Mouse (Mus musculus) kidney, postnatal 25 days (tissue): ENCODE results near the gene Cdiptos.
A peak's percentile ranks its signal among the peaks of the same experiment; 100 is the strongest.

Source experiments
- DNase-seq, 2 experiments: peaks; one replicate each; pipeline ENCODE4 v3.0.0; 2021; ENCODE audit warnings: mixed read lengths in 2 of 2

Cdiptos gene

DNA sequence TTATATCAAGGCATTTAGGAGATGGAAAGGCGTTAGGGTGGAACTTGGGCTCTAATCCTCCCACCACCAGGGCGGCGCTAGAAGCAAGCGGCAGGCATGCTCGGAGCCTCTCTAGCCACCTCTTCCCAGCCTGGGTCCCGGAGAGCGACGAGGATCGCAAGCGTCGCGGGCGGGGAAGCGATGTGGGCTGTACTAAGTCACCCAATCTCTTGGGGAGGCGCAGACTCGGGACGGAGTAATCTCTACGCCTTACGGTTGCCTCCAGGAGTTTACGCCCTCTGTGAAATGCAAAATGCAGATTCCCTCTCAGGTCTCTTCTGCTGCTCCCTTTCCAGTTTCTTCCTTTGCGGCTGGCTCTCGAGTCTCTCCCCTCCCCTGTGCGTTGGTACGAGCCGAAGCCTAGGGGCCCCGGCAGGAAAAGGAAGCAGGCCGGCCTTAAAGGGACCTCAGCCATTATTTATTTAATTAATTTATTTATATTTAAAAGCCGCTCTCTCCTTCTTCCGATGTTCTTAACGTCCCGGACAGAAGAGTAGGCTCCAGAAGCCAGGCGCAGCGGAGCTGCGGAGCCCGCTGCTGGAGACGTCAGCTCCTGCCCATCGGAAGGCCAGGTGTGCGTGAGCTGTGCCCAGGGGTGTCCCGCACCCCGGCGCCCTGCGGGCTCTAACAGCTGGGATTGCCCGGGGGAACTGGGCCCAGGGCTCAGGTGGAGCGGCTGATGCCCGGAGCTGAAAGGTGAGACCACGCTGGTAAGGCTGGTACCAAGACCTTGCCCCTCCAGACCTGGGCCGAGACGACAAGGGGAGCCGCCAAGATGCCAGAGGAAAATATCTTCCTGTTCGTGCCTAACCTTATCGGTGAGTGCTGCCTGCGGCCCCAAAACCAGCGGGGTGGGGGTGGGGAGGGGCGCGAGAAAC, at the start of gene Cdiptos:
Gene Cdiptos, minus strand, starts transcription at position 149 of the 917 bp plus-strand sequence.
- peak; percentile 97 to 99 for DNase-seq

DNA sequence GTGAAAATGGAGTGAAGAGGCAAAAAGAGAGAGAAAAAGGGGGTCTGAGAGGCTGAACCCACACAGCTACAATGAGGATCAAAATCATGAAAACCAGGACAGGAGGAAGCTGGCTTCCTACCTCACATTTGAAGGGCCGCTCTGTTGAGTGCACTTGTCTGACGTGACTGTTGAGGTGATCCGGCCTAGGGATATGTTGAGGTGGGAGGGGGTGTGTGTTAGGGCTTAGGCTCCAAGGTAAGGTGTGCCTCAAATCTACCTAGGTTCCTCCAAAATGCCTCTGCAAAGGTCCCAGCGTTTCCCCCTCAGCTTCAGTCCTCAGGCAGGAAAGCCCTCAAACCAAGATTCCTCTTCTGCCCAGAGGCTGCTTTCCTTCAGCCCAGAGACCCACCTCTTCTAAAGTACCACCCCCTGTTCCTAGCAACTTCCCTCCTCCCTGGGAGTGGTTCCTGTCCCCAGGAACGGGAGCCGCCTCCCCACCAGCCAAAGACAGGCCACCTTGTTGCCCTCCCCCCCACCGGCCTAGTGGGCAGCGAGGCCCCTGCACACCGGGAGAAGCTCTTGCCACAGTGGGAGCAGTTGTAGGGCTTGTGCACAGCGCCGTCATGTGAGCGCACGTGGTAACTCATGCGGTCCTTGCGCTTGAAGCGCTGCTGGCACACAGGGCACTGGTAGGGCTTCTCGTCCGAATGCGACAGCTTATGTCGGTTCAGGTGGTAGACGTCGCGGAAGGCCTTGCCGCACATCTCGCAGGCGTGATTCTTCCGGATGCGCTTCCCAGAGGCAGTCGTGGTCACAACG, 49.1 kb upstream of the Cdiptos start:
- peak; percentile 86 to 94 for DNase-seq

DNA sequence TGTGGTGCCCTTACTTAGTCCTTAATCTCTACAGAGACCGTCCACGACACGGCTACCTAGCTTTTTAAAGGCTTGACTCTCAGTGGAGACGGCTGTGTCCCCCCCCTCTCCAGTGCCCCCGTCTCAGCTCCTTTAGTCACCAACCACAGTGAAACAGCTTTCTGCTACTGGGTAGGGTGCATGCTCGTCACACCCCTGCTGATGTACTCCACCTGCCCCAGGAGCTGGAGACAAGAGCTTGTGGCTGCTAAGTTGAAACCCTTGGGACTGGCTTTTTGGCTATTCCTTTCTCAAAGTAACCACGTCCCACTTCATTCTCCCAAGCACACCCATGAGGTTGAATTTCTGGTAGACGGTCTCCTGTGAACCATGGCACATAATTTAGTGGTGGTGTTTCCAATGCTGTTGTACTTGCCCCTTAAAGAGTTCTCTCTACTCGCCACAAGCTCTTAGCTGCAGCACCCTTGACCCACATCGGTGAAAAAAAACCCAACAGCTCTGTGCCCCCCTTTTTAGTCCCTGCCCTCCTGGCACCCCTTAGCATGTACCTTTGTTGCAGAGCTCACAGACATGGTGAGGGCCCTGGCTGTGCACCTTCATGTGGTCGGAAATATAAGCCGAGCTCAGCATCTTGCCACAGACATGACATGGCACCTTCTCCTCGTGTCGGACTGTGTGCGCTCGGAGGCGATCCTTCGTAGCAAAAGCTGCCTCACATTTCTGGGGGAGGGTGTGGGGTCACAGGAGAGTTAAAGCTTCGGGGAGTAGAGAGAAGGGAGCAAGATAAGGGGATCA, 48.2 kb upstream of the Cdiptos start:
- peak in 1 of 2 experiments; percentile 40 for DNase-seq

DNA sequence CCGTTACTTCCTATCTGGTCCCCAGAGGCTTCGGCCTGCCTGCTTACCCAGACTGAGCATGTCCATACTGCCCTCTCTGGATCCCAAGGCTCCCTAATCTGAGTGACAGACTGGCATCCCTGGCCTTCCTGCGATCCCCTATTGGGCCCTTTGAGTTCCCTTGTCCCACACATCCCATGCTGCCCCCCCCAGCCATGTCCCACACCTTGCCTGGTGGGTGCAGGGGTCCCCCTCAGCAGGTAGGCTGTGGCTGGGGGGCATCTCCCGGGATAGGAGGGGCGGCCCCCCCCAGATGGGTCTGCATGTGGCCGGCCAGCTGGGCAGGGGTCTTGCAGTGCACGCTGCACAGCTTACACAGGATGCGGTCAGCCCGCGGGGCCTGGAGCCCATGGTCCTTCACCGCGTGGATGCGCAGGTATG, 47.4 kb upstream of the Cdiptos start:
- DNase-seq, result peak in 1 of 2 experiments; percentile 49

DNA sequence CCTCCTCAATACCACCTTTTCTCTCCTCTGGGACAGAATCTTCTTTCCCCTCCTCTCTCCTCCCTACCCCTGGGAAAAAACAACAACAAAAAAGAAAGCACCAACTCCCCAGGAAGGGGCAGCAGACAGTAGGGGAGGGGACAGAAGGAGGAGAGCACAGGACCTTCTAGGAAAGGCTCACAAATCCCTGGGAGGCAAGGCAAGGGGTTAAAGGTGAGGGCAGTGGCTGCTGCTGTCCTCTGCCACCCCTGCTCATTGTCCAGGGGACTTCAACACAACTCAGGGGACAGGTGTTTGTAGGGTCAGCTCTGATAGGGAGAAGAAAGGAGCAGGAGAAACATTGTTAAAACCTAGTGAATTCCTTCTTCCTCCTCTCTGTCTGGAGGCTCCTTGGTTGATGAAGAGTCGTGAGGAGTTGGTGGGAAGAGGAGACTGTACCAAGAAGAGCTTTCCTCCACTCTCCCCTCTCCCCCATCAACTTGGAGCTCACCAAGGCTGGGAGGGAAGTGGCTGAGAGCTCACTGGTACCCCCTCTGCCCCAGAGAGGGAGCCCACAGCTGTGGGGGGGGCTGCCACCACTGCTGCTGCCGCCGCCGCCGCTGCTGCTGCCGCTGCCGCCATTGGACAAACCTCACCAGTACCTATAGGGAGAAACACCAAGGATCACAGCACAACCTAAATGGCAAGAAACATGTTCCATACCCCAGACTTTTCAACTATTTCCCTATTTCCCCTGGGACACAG, 46.8 kb upstream of the Cdiptos start:
- peak in 1 of 2 experiments; percentile 38 for DNase-seq

DNA sequence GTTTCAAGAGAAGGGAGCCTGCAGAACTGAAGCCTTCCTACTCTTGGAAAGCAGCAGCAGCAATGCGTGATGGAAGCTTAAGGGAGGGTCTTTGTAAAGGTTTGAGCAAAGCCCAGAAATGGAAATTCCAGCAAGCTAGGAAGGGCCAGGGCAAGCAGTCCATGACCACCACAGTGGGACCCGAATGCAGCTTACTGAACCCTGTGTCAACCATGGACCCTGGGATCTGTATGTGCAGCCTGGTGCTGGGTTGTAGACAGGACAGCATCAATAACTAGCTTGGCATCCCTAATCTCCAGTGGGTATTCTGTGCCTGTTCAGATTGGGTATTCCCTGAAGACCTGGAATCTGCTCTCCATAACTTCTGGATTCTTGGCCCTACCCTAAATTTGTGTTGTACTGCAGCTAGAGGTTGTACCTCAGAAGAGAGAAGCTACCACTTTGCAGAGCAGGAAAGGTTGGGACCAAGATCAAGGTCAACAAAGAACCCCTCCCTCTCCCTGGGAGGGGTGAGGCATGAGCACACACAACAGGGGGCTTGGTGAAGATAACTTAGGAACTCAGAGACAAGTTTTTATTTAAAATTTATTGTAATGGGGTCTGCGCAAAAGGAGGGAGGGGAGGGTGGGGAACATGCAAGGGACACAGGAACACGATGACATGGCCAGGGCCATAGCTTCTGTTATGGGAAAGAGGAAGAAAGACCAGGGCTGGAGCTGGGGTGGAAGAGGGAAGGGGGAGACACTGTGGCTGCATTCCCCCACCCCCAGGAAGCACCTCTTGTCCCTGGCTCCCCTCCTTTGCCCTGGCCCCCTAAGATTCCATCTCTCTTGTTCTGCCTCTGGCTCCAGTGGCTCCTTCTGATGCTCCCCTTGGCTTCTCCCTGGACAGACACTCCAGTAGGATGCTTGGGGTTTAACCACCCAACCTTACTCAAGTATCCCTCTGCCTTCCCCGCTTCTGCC, 45.9 kb upstream of the Cdiptos start:
- peak in 1 of 2 experiments; percentile 15 for DNase-seq

DNA sequence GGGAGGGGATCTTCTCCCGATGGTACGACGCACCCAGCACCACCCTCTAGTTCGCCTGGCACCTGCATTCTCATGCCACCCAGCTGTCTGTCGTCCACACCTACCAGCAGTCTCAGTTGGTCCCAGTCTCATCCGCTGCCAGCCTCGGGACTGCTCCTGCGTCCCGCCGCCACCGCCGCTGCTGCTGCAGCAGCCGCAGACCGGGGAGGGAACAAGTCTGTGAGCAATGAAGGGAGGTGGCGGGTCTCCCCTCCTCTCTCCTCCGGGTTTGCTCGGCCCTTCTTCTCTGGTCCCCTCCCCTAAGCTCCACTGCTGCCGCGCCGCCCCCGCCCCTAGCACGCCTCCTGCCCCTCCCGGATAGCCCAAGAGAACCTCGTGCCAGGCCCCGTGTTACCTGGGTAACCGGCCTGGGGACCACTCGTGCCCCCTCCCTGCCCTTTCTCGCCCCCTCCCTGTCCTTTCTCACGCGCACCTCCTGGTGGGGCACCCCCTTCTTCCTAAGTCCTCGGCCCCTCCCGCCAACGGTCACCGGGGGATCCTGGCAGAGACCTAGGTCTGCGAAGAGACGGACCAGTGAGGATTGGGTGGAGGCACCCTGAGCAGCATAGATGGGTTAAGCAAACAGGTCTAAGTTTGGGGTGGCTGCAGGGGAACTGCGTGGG, 45.1 kb upstream of the Cdiptos start, which contains the start of the genes Gm42742 and Prrt2:
Gene Gm42742, minus strand, starts transcription at position 197 of the 662 bp plus-strand sequence.
Gene Prrt2, minus strand, starts transcription at position 311 of the 662 bp plus-strand sequence.
- DNase-seq, result peak; percentile 32 to 70

DNA sequence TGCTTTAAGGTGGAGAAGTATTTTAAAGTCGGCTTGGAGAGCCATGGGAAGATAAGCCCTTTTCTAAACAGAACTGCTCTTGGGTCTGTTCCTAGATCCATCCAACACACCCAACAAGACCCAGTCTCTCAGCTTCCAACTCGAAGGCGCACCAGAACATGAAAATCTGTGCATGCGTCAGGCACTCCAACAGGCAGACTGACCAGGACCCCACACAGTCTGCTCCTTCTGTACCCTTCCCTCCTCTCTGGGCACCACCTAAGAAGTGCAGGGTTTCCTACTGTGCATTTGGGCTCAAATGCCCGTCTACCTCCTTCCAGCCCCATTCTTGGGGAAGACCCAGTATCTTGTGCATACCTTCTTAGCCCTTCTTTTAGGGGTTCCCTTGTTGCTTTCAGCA, 44.6 kb upstream of the Cdiptos start:
- no peak for DNase-seq

DNA sequence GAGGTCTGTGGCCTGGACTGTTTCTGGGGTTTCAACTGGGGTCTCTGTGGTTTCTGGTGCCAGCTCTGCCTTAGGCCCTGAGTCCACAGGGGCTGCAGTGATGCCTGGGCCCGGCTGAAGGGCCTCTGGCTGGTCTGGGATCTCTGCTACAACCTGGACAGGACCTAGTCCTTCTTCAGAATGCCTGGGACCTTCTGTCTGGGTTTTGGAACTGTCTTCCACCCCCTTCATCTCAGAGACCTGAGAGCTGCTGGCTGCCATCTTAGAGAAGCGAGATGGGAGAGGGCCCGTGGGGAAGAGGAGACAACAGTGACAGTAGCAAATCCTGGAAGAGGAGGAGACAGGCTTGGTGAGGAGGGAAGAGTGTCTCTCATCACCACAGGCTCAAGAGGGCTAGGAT, 44.1 kb upstream of the Cdiptos start:
- DNase-seq, result no peak

DNA sequence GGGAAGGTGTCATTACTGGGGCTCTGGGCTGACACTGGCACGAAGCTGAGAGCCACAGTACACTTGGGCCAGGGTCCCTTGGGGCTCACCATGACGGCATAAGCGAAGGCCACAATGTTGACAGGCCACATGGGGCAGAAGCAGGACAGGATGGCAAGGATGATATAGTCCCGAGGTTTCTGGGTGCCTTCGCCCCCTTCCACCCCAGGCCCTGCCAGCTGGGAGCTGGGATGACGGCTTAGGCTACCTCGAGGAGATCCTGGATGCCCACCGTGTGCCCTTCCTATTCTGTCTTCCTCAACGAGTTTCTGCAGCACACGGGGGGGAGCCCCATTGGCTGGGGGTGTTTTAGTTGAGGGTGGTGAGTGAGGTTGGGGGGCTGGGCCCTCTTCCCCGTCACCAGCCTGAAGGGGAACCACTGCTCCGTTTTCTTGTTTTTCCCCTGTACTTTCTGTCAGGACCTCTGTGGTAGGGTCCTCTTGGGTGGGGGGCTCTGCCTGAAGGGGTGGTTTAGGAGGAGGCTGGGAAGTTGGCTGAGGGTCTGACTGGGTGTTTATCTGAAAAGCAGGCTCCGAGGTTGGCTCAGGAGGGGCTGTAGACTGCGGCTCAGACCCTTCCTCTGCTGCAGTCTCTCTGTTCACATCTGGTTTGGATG, 43.5 kb upstream of the Cdiptos start:
- no peak for DNase-seq

DNA sequence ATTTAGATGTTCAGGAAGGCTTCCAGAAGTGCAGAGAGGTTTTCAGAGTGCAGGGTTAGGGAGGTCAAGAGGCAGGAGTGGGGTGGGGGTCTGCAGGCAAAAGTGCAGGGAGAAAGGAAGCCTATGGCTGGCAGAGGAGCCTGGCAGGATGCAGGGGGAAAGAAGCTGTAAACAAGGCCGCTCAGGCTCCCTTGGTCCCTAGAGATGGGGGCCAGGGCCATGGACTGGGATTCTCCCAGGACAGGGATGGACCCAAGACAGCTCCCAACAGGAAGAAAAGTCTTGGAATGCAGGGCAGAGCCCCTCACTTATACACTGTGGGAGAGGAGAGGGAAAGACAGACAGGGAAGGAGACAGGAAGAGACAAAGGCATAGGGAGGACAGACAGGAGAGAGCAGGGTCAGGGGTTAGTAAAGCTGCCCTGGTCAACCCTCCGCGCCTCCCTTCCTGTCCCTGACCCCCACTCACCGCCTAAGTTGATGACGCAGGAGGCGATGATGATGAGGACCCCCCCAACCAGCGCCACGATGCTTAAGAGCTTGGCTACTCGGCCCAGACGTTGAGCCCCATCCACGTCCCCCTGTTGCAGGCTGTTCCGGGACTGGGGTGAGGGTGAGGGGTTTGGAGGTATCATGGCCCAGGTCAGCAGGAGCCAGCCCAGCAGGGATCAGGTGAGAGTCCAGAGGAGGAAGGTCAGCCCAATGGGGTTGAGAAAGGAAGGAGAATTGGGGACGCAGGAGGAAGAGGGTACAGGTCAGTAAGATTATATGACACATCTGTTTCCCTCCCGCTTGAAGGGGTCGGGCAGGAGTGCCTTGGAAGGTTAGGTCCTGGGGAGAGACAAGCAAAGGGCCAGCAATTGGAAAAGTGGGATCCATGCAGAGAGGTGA, 42.8 kb upstream of the Cdiptos start:
- no peak for DNase-seq

DNA sequence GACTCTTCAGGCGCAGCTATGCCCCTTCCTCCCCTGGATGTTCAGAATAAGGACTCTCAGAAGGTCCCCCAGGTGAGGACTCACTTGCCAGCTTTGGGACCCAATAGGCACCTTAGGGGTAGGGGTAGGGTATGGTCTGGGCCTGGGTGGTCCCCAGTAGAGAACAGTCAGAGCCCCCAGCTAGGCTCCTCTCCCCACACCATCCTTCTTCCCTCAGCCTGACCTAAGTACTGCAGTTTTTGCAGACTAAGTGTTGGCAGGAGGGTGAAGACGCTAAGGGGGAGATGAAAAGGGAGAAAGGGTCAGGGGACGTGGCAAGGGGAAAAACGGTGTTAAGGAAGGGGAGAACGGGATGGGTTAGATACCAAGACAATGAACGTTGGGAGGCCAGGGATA, 42.0 kb upstream of the Cdiptos start:
- DNase-seq, result no peak

DNA sequence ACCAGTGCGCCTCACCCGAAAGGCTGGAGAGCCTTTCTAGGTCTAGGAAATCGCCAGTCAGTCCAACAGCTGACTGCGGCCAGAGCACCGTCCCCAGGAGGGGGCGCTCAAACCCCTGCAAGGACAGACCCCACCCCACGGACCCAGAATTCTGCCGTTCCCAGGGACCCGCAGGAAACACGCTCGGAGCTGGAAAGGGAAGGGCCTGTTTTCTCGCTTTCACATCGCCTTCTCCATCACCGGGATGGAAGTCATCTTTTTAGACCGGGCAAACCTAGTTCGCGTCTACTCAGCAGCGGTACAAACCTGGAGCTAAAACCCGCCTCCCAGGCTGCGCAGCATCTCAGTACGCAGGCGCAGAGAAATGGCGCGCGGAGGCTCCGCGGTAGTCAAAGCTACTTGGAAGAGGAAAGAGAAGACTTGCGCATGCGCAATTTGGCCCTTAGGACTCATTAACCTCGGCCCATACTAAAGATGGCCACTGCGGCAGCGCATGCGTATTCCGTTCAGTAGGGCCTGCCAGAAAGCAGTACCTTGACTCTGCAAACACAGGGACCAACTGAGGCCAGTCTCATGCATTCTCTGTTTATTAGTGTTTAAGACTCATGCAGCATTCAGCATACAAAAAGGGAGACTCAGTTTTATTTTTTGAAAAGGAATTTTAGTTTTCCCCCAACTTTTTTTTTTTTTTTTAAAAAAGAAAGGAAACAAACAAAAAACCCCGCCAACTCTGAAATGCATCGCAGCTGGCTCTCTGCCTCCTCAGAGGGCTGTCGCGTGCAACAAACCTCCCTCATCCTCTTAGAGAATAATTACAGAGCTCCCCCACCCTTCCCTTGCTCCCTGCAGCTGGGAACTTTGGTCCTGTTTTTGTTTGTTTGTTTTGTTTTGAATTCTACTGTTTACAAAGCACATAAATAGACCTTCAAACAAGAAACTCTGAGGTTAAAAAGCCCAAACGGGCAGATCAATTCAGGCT, 41.4 kb upstream of the Cdiptos start, which contains the start of gene Pagr1a:
Gene Pagr1a, minus strand, starts transcription at position 382 of the 979 bp plus-strand sequence.
- DNase-seq, result peak; percentile 99

DNA sequence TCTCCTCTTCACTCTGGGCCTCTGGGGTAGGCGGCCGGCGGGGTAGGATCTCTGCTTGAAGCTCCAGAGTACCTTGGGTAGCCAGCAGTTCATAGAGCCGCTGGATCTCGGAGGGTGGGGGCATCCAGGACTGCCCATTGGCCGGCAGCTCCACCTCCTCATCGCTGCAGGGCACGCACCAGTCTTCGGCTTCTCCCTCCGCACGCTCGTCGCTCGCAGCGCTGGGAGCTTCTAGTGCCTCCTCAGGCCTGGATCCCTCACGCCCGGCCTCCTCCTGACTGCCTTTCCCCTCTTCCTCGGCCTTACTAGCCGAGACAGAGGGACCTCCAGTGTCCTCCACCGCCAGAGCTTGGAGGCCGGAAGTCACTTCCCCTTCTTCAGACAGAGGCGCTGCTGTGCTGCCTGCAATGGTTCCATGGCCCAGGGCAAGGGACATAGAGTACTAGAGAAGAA, 40.6 kb upstream of the Cdiptos start:
- DNase-seq, result peak; percentile 67 to 83

DNA sequence TGATC, 40.4 kb upstream of the Cdiptos start, which contains the start of gene Pagr1b:
Gene Pagr1b, minus strand, starts transcription at position 4 of the 5 bp plus-strand sequence.
- DNase-seq, result no peak

DNA sequence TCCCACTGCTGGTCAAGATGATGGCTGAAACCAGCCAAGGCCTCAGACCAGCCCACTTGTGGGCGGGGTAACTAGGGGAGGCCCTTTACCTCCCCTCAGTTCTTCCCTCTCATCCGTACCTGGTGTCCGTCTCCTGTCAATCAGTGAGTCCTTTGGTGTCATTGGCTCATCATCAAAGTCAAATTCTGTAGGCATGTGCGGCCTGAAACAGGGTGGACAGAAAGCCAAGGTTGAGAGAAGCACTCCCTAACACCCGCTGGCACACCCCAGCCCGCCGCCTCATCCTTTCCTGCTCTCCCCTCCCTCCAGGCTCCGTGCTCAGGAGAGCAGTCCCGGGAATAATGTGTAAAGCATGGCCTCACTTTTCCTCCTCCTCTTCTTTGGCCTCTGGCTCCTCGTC, 40.2 kb upstream of the Cdiptos start:
- peak; percentile 68 to 87 for DNase-seq

DNA sequence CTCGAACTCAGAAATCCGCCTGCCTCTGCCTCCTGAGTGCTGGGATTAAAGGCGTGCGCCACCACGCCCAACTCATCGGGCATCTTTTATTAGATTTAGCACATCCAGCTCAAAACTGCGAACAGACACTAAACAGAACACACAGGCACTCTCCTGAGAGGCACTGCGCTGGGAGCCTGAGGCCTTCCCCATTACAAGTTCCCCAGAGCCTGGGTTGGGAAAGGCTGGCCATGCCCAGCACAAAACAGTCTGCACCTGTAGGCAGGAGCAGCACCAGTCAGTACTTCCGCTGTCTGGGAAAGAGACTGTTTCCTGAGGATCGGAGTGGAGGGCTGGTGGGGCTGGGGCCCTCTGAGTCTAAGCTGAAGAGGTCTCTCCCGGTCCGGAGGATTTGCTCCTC, 39.1 kb upstream of the Cdiptos start:
- DNase-seq, result no peak

DNA sequence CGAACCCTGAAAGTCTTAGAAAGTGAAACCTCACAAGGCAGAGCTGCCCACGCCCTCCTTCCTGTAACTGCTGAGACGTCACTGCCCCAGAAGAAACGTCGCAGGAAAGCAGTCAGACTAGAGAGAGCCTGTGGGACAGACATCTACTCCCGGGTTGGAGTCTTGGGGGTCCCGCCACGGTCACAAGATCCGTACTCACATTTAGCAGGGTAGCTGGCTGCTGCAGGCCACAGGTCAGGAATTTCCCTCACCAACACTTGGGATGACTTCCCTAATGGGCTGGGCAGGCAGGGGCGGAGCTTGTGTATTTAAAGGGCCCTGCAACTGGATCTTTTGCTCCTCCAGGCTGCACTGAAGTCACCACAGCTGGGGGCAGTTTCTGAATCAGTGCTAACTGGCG, 38.4 kb upstream of the Cdiptos start, which contains the start of gene Mvp:
Gene Mvp, minus strand, starts transcription at position 302 of the 400 bp plus-strand sequence.
- peak; percentile 86 to 90 for DNase-seq
